Mouse (Mus musculus) lung, postnatal 0 days (tissue): Measurements from ENCODE around the gene Slc22a3.

ENCODE experiments used
- CTCF ChIP-seq: IDR thresholded peaks from 2 replicates; pipeline ENCODE4 v1.5.1; 2016; ENCODE audit warnings: antibody characterized with exemption, mild to moderate bottlenecking
- EP300 ChIP-seq: IDR thresholded peaks from 2 replicates; pipeline ENCODE4 v1.6.1; 2016; ENCODE audit warnings: antibody characterized with exemption, mild to moderate bottlenecking, control low read depth

GRCm38 (mm10) chr17:12452862-12453531 lies 54.5 kb downstream of the Slc22a3 start:
- TF ChIP-seq CTCF (no peak), EP300 (no peak)
